Mouse (Mus musculus) induced T-regulatory cell, adult 2 months (primary cell): ENCODE results near the gene Gm20877.
"Not testable (repeated sequence)": the region's sequence is repeated elsewhere in the genome, so short reads cannot be mapped to it uniquely, and the experiment has no call there.

Experiments
- DNase-seq: peaks from one replicate; pipeline ENCODE4 v3.0.0-alpha.2; 2012; ENCODE audit warnings: low read depth

The Gm20877 gene

DNA sequence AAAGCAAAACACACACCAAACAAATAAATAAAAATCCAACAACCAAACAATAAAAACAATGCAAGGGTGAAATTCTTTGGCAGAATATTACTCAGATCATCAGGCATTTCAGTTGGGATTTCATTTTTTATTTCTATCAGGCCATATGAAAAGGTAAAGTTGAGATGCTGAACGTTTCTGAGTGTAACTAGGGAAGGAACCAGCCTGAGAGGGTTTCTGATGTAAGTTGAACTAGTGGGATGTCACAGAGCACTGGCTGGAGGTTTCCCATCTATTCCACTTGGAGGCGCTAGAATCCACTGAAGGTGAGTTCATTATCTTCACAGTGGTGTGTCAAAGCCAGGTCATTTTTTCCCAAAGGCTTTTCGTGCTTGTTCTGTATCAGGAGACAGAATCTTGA lies at the start of gene Gm20877:
Gene Gm20877 (plus strand): TSS at position 301 of the 400 bp plus-strand sequence.
- not testable (repeated sequence) for DNase-seq
